Mouse (Mus musculus) MEL (cell line): Measurements from ENCODE around the gene Bmpr1b. TPM values are rescaled to one million over a fixed set of nuclear protein-coding genes. Genes with fewer than 3 reads are reported as not detected.

Source experiments
- DNase-seq: peaks from one replicate; pipeline ENCODE4 v3.0.0; 2011; ENCODE audit warnings: low read depth, low spot score
- H3K27ac ChIP-seq: 2 replicates; pipeline ENCODE4 v1.5.1; 2012; ENCODE audit warnings: low read depth, mild to moderate bottlenecking, control low read depth, low read length, moderate library complexity; ENCODE audit not compliant: control insufficient read depth
- H3K27me3 ChIP-seq, 2 experiments: fragments of 150-350 bp in 1 of 2; sonication (generic) in 1 of 2; 2 replicates each; pipeline ENCODE4 v1.6.1; 2012; ENCODE audit warnings: low read length in 2 of 2, mild to moderate bottlenecking in 2 of 2, improper control_type of control experiment in 1 of 2, moderate library complexity in 1 of 2; ENCODE audit not compliant: insufficient read depth in 2 of 2, control insufficient read depth in 1 of 2
- H3K36me3 ChIP-seq, 2 experiments: 2 replicates each; pipeline ENCODE4 v1.6.1; 2012 to 2014; ENCODE audit warnings: low read length in 2 of 2, improper control_type of control experiment in 1 of 2, inconsistent platforms in 1 of 2, mild to moderate bottlenecking in 1 of 2; ENCODE audit not compliant: insufficient read depth in 2 of 2, control insufficient read depth in 1 of 2
- H3K4me1 ChIP-seq, 2 experiments: fragments of 150-350 bp in 1 of 2; sonication (generic) in 1 of 2; 2 replicates each; pipeline ENCODE4 v1.6.1; 2012; ENCODE audit warnings: low read length in 2 of 2, improper control_type of control experiment in 1 of 2, mild to moderate bottlenecking in 1 of 2; ENCODE audit not compliant: insufficient read depth in 2 of 2, control insufficient read depth in 1 of 2
- H3K4me3 ChIP-seq, 2 experiments: fragments of 150-350 bp in 1 of 2; sonication (generic) in 1 of 2; 2 replicates each; pipeline ENCODE4 v1.5.1; 2012; ENCODE audit warnings: low read depth in 2 of 2, low read length in 2 of 2, mild to moderate bottlenecking in 2 of 2, moderate library complexity in 2 of 2, control low read depth in 1 of 2, improper control_type of control experiment in 1 of 2; ENCODE audit not compliant: control insufficient read depth in 1 of 2, insufficient read depth in 1 of 2
- H3K79me2 ChIP-seq: 2 replicates; pipeline ENCODE4 v1.6.1; 2012; ENCODE audit warnings: mild to moderate bottlenecking, low read length, moderate library complexity; ENCODE audit not compliant: control insufficient read depth, poor library complexity, insufficient read depth
- H3K9ac ChIP-seq: 2 replicates; pipeline ENCODE4 v1.6.1; 2012; ENCODE audit warnings: low read depth, mild to moderate bottlenecking, control low read depth, low read length, moderate library complexity; ENCODE audit not compliant: control insufficient read depth, poor library complexity, severe bottlenecking
- H3K9me3 ChIP-seq: fragments of 150-350 bp; sonication (generic); replicated peaks from 2 replicates; pipeline ENCODE4 v1.6.1; 2012; ENCODE audit warnings: mild to moderate bottlenecking, low read length, improper control_type of control experiment, moderate library complexity; ENCODE audit not compliant: insufficient read depth
- BHLHE40 ChIP-seq: IDR thresholded peaks from 2 replicates; pipeline ENCODE4 v1.6.1; 2012; ENCODE audit warnings: low read depth, mild to moderate bottlenecking, inconsistent platforms, low read length, improper control_type of control experiment, borderline replicate concordance
- CHD1 ChIP-seq: IDR thresholded peaks from 2 replicates; pipeline ENCODE4 v1.6.1; 2012; ENCODE audit warnings: low read depth, mild to moderate bottlenecking, inconsistent platforms, low read length, improper control_type of control experiment
- CHD2 ChIP-seq: IDR thresholded peaks from 2 replicates; pipeline ENCODE4 v1.6.1; 2011; ENCODE audit warnings: low read length, improper control_type of control experiment
- CTCF ChIP-seq, 3 experiments: IDR thresholded peaks in 2 of 3; conservative IDR thresholded peaks in 1 of 3; 2 replicates each; pipeline ENCODE4 v1.5.1; 2011 to 2012; ENCODE audit warnings: low read length in 3 of 3, low read depth in 2 of 3, mild to moderate bottlenecking in 2 of 3, improper control_type of control experiment in 1 of 3, inconsistent platforms in 1 of 3, mixed read lengths in 1 of 3, moderate library complexity in 1 of 3; ENCODE audit not compliant: control insufficient read depth in 1 of 3, insufficient read depth in 1 of 3, poor library complexity in 1 of 3, severe bottlenecking in 1 of 3
- ETS1 ChIP-seq: IDR thresholded peaks from 2 replicates; pipeline ENCODE4 v1.6.1; 2012; ENCODE audit warnings: low read depth, mild to moderate bottlenecking, inconsistent platforms, low read length, improper control_type of control experiment, moderate library complexity
- GATA1 ChIP-seq: IDR thresholded peaks from 2 replicates; pipeline ENCODE4 v1.6.1; 2011; ENCODE audit warnings: low read depth, low read length, improper control_type of control experiment
- HCFC1 ChIP-seq: IDR thresholded peaks from 2 replicates; pipeline ENCODE4 v1.6.1; 2012; ENCODE audit warnings: low read depth, mild to moderate bottlenecking, inconsistent platforms, low read length, improper control_type of control experiment, moderate library complexity
- JUND ChIP-seq: IDR thresholded peaks from 2 replicates; pipeline ENCODE4 v1.6.1; 2011; ENCODE audit warnings: low read depth, mild to moderate bottlenecking, improper control_type of control experiment, low read length
- MAFK ChIP-seq: IDR thresholded peaks from 2 replicates; pipeline ENCODE4 v1.6.1; 2011; ENCODE audit warnings: low read depth, mild to moderate bottlenecking, low read length, improper control_type of control experiment, borderline replicate concordance
- MAX ChIP-seq: IDR thresholded peaks from 2 replicates; pipeline ENCODE4 v1.6.1; 2011; ENCODE audit warnings: low read length, improper control_type of control experiment
- MAZ ChIP-seq: IDR thresholded peaks from 2 replicates; pipeline ENCODE4 v1.6.1; 2012; ENCODE audit warnings: low read depth, mild to moderate bottlenecking, inconsistent platforms, low read length, improper control_type of control experiment
- MXI1 ChIP-seq: IDR thresholded peaks from 2 replicates; pipeline ENCODE4 v1.6.1; 2011; ENCODE audit warnings: mild to moderate bottlenecking, low read depth, low read length, improper control_type of control experiment
- MYB ChIP-seq: IDR thresholded peaks from 2 replicates; pipeline ENCODE4 v1.6.1; 2011; ENCODE audit warnings: mild to moderate bottlenecking, low read depth, low read length, improper control_type of control experiment
- NELFE ChIP-seq: IDR thresholded peaks from 2 replicates; pipeline ENCODE4 v1.6.1; 2011; ENCODE audit warnings: low read depth, low read length, improper control_type of control experiment
- NRF1 ChIP-seq: IDR thresholded peaks from 2 replicates; pipeline ENCODE4 v1.6.1; 2014; ENCODE audit warnings: low read depth, mild to moderate bottlenecking, inconsistent platforms, low read length, improper control_type of control experiment, moderate library complexity; ENCODE audit not compliant: poor library complexity, insufficient read depth, severe bottlenecking
- POLR2A ChIP-seq, 2 experiments: IDR thresholded peaks; 2 replicates each; pipeline ENCODE4 v1.6.1; 2011 to 2012; ENCODE audit warnings: low read length in 2 of 2, mild to moderate bottlenecking in 2 of 2, control low read depth in 1 of 2, improper control_type of control experiment in 1 of 2, low read depth in 1 of 2, moderate library complexity in 1 of 2; ENCODE audit not compliant: control insufficient read depth in 1 of 2, insufficient read depth in 1 of 2, poor library complexity in 1 of 2
- POLR2AphosphoS2 ChIP-seq: IDR thresholded peaks from 2 replicates; pipeline ENCODE4 v1.6.1; 2011; ENCODE audit warnings: low read length, improper control_type of control experiment
- RAD21 ChIP-seq: IDR thresholded peaks from 2 replicates; pipeline ENCODE4 v1.6.1; 2011; ENCODE audit warnings: mild to moderate bottlenecking, low read depth, low read length, improper control_type of control experiment
- SMC3 ChIP-seq: IDR thresholded peaks from 2 replicates; pipeline ENCODE4 v1.6.1; 2011; ENCODE audit warnings: low read depth, low read length, improper control_type of control experiment
- TAL1 ChIP-seq: IDR thresholded peaks from 2 replicates; pipeline ENCODE4 v1.6.1; 2012; ENCODE audit warnings: mild to moderate bottlenecking, inconsistent platforms, low read length, moderate library complexity, mixed read lengths
- TCF12 ChIP-seq: IDR thresholded peaks from 2 replicates; pipeline ENCODE4 v1.6.1; 2014; ENCODE audit warnings: low read depth, mild to moderate bottlenecking, inconsistent platforms, low read length, improper control_type of control experiment, moderate library complexity
- UBTF ChIP-seq: IDR thresholded peaks from 2 replicates; pipeline ENCODE4 v1.6.1; 2012; ENCODE audit warnings: low read depth, mild to moderate bottlenecking, inconsistent platforms, low read length, improper control_type of control experiment, moderate library complexity, borderline replicate concordance; ENCODE audit not compliant: insufficient read depth
- USF1 ChIP-seq: IDR thresholded peaks from 2 replicates; pipeline ENCODE4 v1.6.1; 2014; ENCODE audit warnings: low read depth, mild to moderate bottlenecking, inconsistent platforms, low read length, improper control_type of control experiment, moderate library complexity
- USF2 ChIP-seq, 2 experiments: IDR thresholded peaks; 2 replicates each; pipeline ENCODE4 v1.6.1; 2011 to 2012; ENCODE audit warnings: improper control_type of control experiment in 2 of 2, low read length in 2 of 2, borderline replicate concordance in 1 of 2, inconsistent platforms in 1 of 2, low read depth in 1 of 2, mild to moderate bottlenecking in 1 of 2; ENCODE audit not compliant: insufficient read depth in 1 of 2
- ZC3H11A ChIP-seq: IDR thresholded peaks from 2 replicates; pipeline ENCODE4 v1.6.1; 2012; ENCODE audit warnings: low read depth, mild to moderate bottlenecking, inconsistent platforms, low read length, improper control_type of control experiment
- ZMIZ1 ChIP-seq: IDR thresholded peaks from 2 replicates; pipeline ENCODE4 v1.6.1; 2012; ENCODE audit warnings: low read depth, mild to moderate bottlenecking, inconsistent platforms, low read length, improper control_type of control experiment, moderate library complexity
- ZNF384 ChIP-seq: IDR thresholded peaks from 2 replicates; pipeline ENCODE4 v1.6.1; 2012; ENCODE audit warnings: low read depth, mild to moderate bottlenecking, inconsistent platforms, low read length, improper control_type of control experiment
- polyA plus RNA-seq, 2 experiments: library from polyadenylated mRNA; stranded (reverse) in 1 of 2; unstranded in 1 of 2; fragments of >175 nt in 1 of 2; fragments of >200 nt in 1 of 2; gene quantifications; 2 replicates each; pipeline versions ENCODE4 v1.2.1 to v1.2.4; 2012; ENCODE audit warnings: low replicate concordance in 2 of 2, low read depth in 1 of 2; ENCODE audit not compliant: insufficient read length in 2 of 2, insufficient read depth in 1 of 2, missing spikeins in 1 of 2
- total RNA-seq: library from RNA; depleted of rRNA; stranded (reverse); fragments of 300-350 nt; gene quantifications from 2 replicates; pipeline ENCODE4 v1.2.3, GENCODE M21; 2012

Bmpr1b gene
- total and polyA plus RNA-seq, 3 experiments = not detected

DNA sequence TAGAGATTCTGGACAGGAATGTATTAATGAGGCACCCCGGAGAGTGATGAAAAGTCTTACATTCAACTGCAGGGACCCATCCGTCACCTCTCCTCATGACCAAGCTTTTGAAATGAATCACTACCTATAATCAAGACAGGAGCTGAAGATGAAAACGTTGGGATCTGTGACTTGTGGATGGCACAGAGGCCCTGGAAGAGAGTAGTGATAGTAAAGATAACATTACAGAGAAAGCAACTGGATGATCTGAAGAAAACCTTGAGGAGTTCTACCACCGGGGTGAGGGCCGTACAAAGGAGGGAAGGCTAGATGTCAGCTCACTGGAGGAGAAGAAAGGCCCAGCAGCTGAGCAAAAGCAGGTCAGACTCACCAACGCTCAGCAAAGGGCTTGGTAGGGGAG, 120.7 kb downstream of the Bmpr1b start:
- TF ChIP-seq ETS1 = no peak
- TF ChIP-seq, all 39 proteins: peak for 0
- Histone ChIP-seq H3K27me3 (no peaks in the 10 kb centered on the region), H3K9ac (no peak overlapping the region)

GRCm38 (mm10) chr3:142043463-142043862, 125.8 kb downstream of the Bmpr1b start:
- no peak overlapping the region for H3K9ac ChIP-seq

More for the DNA sequence above, 120.7 kb downstream of the Bmpr1b start:
- Histone ChIP-seq H3K4me1 (no peaks in the 10 kb centered on the region), H3K36me3 (no peaks in the 10 kb centered on the region), H3K4me3 (no peak overlapping the region), H3K9me3 (no peaks in the 10 kb centered on the region), H3K27ac (no peak overlapping the region), H3K79me2 (no peaks in the 10 kb centered on the region)
- no peak for DNase-seq

DNA sequence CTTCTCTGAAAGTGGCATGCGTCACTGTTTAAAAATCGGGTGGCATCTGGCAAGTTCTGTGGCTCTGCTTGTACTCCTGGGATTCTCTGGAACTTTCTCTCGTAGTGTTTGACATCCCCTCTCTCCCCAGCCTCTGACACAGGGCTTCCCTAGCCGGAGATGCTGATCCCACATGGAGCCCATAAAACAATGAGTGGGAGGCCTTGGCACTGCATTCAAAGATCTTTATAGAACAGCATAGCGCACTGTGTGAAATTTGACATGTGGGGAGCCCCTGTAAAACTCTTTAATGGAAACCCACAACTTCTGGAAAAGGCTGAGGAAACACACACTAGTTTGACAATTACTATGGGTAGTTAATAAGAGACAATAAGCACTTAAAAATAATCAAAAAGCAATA, 126.2 kb downstream of the Bmpr1b start:
- Histone ChIP-seq H3K4me3 (no peak overlapping the region), H3K27me3 (no peaks in the 10 kb centered on the region), H3K4me1 (no peaks in the 10 kb centered on the region), H3K27ac (no peak overlapping the region), H3K79me2 (no peaks in the 10 kb centered on the region), H3K36me3 (no peaks in the 10 kb centered on the region), H3K9me3 (no peaks in the 10 kb centered on the region), H3K9ac (no peak overlapping the region)
- DNase-seq = no peak
- TF ChIP-seq SMC3 = no peak
- no peak for TF ChIP-seq NELFE
- no peak for TF ChIP-seq USF1
- no peak for TF ChIP-seq TAL1
- no peak for TF ChIP-seq MAZ
- TF ChIP-seq MXI1 = no peak
- no peak for TF ChIP-seq ZC3H11A
- no peak for TF ChIP-seq CTCF (IDR thresholded peaks at IDR 0.05 in 2 of 3, conservative IDR thresholded peaks at IDR 0.05 in 1 of 3; ENCODE audit: control insufficient read depth in 1 of 3, insufficient read depth in 1 of 3, low read depth in 2 of 3, low read length in 3 of 3, poor library complexity in 1 of 3, severe bottlenecking in 1 of 3)
- no peak for TF ChIP-seq GATA1
- no peak for TF ChIP-seq ZNF384
- no peak for TF ChIP-seq MAFK
- TF ChIP-seq HCFC1 = no peak
- TF ChIP-seq BHLHE40 = no peak
- no peak for TF ChIP-seq NRF1
- TF ChIP-seq MAX = no peak
- no peak for TF ChIP-seq POLR2A (IDR thresholded peaks at IDR 0.05; ENCODE audit: control insufficient read depth in 1 of 2, insufficient read depth in 1 of 2, low read depth in 1 of 2, low read length in 2 of 2, poor library complexity in 1 of 2)
- TF ChIP-seq ZMIZ1 = no peak
- no peak for TF ChIP-seq POLR2AphosphoS2

More at GRCm38 (mm10) chr3:142043463-142043862, 125.8 kb downstream of the Bmpr1b start:
- no peaks in the 10 kb centered on the region for H3K36me3 ChIP-seq
- 0 out of 2 replicates have a peak, but pooled peaks have one; percentile 14 for TF ChIP-seq SMC3
- TF ChIP-seq CTCF (IDR thresholded peaks at IDR 0.05 in 2 of 3, conservative IDR thresholded peaks at IDR 0.05 in 1 of 3; ENCODE audit: control insufficient read depth in 1 of 3, insufficient read depth in 1 of 3, low read depth in 2 of 3, low read length in 3 of 3, poor library complexity in 1 of 3, severe bottlenecking in 1 of 3) = peak in 1 of 3 experiments; percentile 62; a peak in 4 of 6 replicates
- TF ChIP-seq UBTF = no peak
- no peak for TF ChIP-seq USF1
- TF ChIP-seq CHD1 = no peak
- TF ChIP-seq JUND = no peak
- no peak for TF ChIP-seq HCFC1
- TF ChIP-seq RAD21 = peak; percentile 28
- no peak for TF ChIP-seq MAZ
- no peak for TF ChIP-seq USF2 (IDR thresholded peaks at IDR 0.05; ENCODE audit: borderline replicate concordance in 1 of 2, insufficient read depth in 1 of 2, low read depth in 1 of 2, low read length in 2 of 2)
- no peak for TF ChIP-seq MAX
- TF ChIP-seq GATA1 = no peak
- no peak for TF ChIP-seq MYB
- no peak for TF ChIP-seq CHD2
- TF ChIP-seq TCF12 = no peak
- H3K9me3 ChIP-seq = no peaks in the 10 kb centered on the region
- no peak overlapping the region for H3K4me3 ChIP-seq
- DNase-seq = peak; percentile 34
- no peak overlapping the region for H3K27ac ChIP-seq
- no peaks in the 10 kb centered on the region for H3K27me3 ChIP-seq
- no peaks in the 10 kb centered on the region for H3K79me2 ChIP-seq
- H3K4me1 ChIP-seq = no peaks in the 10 kb centered on the region
